Mouse (Mus musculus): ENCODE results near the gene 9130409I23Rik. TPM values are rescaled to one million over a fixed set of nuclear protein-coding genes. Genes with fewer than 3 reads are reported as not detected.
"Not testable (repeated sequence)": the region's sequence is repeated elsewhere in the genome, so short reads cannot be mapped to it uniquely, and the experiment has no call there.

9130409I23Rik gene
- total RNA-seq, 2 experiments from 2014 or later, result not detected

DNA sequence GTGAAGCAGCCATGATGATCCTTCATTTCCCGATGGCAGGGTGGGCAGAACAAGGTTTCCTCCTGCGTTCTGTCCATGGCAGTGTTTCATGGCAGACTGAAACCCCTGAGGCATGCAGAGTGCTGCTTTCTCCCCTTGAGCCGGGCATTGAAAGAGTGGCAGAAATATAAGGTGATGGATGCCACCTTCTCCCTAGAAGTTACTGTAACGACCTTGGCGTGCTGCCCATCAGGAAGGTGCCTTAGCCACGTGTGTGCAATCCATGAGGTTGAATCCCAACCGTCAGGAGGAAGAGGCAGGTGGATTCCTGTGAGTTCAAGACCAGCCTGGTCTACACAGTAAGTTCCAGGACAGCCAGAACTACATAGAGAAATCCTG lies 29.6 kb upstream of the 9130409I23Rik start:
- intact Hi-C loops (cut with DNase I), result no loop called here
- DNase-seq, result no peak

DNA sequence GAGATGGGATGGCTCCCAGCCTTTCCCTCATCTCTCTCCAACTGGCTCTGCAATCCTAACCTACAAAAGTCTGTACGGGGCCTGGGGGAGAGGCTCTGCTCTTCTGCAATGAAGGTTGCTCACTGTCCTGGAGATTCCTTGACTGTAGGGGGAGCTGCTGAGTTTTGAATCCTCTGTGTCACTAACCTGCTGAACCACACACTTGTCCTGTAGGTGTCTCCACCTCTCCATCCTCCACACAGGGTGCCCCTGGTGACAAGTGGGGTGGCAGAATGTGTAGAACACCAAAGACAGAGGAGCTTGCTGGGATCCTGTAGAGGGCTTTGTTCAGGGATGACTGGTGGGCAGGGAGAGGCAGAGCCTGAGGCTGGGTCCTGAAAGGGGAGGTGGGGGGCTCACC lies 28.8 kb upstream of the 9130409I23Rik start:
- no peak for DNase-seq
- intact Hi-C loops (cut with DNase I), result no loop called here

DNA sequence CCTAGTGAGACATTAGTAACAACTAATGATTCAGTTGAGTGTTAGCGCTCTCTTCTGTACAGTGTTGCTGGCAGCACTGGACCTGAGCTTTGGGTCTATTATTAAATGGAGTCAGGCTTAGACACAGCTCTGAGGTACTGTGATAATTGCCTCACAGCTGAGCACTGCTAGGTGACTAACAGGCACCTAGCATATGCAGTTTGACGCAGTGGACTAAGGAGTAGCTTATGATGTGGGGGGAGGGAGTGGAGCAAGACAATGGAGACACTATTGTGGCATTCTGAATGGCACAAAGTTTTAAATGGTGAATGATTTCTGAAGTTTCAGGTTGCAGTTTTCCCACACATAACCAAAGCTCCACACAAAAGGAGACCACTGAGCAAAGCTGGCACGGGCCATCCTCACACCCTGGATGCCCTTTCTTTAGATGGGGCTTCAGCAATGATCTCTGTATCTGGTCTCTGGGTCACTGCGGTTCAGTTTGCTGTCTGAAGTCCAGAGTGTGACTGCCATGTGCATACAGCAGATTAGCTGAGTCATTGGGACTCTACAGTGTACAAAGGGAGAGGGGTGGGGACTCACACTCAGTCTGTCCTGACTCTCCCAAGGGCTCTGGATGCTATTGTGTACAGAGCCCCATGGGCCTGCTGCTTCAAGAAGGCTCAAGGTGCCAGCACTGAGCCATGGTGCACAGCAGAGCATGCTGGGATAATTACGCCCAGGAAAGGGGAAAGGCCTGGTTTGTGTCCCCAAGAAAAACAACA lies 15.8 kb upstream of the 9130409I23Rik start:
- DNase-seq; intact Hi-C loops (cut with DNase I): not testable (repeated sequence)

DNA sequence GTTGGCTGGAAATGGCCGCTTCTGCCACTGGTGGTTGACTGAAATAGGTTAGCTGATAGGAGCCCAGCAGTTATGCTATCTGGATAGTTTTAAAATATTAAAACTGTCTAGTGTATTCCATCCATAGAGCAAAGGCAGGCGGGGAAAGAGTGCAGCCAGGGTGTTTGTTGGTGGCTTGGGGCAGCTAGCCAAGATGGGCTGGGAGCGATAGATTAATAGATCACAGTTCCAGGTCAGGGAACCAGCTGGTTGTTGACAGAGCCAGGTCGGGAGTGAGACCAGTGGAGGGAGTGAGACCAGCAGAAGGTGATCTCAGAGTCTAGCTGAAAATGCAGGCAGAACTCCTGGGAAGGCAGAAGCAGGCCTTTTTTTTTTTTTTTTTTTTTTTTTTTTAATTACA lies 13.4 kb upstream of the 9130409I23Rik start:
- intact Hi-C loops (cut with DNase I), result no loop called here
- DNase-seq, result no peak

DNA sequence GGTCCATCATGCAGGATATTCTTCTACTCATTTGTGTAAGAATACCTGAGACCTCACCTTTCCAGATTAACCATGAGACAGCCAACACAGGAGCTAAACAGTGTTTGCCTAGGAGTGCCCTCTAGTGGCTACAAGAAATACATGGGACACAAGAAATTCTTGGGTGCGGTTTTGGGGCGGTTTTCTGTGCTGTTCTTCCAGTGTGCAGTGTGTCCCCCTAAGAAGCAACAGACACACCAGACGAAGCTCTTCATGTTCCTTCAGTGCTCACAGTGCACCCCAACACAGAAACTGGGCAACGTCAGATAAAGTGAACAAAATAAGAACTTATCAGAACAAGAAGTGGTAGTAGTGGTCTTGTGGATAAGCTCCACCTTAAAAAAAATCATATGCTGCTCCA lies 11.4 kb upstream of the 9130409I23Rik start:
- intact Hi-C loops (cut with DNase I), result loop anchor here (1.0 kb wide), 2 partner anchors 47 to 51 kb away; no protein-coding TSS in a partner anchor
- no peak for DNase-seq

DNA sequence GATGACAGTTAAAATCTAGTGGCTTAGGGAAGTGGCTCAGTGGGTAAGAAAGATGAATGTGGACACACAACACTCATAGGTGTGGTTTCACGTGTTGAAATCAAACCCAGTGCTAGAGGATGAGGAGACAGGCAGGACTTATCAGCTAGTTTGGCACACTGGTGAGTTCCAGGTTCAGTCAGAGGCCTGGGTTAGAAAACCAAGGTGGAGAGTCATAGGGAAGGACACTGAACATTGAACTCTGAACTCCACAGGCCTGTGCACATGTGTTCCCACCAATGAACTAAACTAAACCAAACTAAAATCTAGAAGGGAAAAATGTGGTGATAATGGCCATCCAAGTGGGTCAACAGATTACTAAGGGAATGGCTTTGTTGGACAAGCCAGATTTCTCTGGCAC lies 3.5 kb upstream of the 9130409I23Rik start:
- intact Hi-C loops (cut with DNase I), result loop anchor here (5.0 kb wide), 1 partner anchor 150 kb away; no protein-coding TSS in a partner anchor
- no peak for DNase-seq

DNA sequence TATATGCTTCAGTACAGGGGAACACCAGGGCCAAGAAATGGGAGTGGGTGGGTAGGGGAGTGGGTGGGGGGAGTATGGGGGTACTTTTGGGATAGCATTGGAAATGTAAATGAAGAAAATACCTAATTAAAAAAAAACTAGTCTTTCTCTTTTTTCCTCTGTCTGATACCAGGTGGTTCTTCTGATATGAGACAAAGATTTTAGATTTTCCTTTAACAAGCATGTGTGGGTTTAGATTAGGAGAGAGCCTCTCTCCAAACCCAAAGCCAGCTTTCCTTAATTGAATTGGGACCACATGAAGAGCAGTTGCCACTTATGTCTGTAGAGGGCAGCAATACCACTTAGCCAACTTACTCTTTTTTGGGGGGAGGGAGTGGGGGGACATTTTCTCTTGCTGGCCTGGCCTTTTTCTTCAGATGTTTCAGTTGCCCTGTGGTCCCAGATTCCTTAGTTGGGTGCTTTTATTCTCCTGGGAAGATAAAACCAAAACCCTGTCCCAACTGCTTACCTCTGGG lies 1.7 kb upstream of the 9130409I23Rik start:
- intact Hi-C loops (cut with DNase I), result loop anchor here (5.0 kb wide), 1 partner anchor 152 kb away; no protein-coding TSS in a partner anchor
- no peak for DNase-seq

DNA sequence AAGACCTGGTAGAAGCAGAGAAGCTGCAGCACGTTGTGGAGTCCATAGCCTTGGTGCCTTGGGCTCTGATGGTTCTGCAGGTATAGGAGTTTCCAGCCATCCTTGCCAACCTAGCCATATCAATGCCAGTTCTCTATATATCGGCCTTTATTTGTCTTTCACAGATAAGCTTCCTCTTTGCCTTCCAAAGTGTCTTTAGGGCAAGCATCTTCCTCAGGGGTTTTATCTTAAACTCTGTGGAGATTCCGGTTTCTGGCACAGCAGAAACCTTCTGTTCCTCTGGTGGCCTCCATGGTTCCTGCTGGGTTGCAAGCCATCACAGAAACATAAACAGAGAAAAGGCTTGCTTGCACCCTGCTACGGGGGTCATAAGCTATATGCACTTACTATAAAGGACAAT lies 1.9 kb downstream of the 9130409I23Rik start:
- intact Hi-C loops (cut with DNase I), result no loop called here
- DNase-seq, result no peak

DNA sequence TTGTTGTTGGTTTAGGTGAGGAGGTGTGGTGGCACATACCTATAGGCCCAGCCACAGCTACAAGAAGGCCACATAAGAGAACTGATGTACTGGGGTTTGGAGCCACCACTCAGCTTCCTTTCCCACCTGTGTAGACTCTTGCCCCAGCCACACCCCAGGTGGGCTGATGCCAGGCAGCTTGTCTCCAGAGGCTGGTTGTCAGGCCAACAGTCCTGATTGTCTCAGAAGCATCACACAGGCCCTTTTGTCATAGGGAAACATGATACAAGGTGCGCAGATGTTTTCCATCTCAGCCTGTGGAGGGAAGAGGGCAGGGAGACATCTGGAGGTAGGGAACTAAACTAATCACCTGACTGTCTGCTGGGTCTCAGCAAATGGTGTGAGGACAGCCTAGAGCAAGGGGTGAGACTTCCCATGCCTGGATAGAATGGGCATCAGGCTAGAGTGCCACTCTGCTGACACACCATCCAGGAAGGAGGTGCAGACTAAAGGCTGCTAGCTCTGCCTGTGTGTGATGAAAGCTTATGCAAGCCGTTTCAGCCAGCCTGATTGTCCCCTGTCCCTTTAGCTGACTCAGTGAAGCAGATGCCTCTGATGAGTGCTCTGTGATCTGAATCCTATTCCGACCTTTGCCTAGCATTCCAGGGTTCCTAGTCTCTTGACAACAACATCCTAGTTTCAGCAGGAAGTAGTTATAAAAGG lies 10.9 kb downstream of the 9130409I23Rik start:
- DNase-seq, result no peak
- intact Hi-C loops (cut with DNase I), result no loop called here

DNA sequence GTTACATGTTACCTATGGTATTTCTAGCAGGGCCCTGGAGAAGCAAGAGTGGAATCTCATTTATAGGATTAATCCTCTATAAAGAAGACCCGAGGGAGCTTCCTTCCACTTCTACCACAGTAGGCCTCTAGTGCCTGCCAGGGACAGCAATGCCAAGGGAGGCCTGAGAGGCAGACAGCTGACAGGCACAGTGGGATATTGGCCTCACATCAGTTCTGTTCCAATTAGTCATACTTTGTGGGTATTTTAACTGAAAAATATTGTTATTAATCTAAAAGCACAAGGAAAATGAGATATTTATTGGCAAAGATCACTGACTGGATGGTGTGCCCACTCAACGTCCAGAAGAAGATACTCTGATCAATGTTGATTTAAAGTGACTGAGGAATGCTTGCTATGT lies 13.0 kb downstream of the 9130409I23Rik start:
- intact Hi-C loops (cut with DNase I), result no loop called here
- DNase-seq, result no peak

DNA sequence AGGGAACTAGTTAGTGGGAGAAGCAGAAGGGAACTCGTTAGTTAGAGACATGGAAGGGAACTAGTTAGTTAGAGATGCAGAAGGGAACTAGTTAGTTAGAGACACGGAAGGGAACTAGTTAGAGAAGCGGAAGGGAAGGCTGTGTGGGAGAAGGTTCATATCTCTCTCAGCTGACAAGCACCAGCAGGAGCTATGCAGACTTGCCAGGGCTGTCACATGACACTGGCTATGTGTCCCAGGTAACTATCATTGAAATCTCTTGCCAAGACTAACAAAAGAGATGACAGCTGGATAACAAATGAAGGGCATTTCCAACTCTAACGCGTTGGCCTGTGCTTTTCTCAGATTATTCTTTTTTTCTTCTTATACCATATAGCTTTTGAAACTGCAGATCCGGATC lies 13.6 kb downstream of the 9130409I23Rik start:
- intact Hi-C loops (cut with DNase I), result no loop called here
- DNase-seq, result no peak

DNA sequence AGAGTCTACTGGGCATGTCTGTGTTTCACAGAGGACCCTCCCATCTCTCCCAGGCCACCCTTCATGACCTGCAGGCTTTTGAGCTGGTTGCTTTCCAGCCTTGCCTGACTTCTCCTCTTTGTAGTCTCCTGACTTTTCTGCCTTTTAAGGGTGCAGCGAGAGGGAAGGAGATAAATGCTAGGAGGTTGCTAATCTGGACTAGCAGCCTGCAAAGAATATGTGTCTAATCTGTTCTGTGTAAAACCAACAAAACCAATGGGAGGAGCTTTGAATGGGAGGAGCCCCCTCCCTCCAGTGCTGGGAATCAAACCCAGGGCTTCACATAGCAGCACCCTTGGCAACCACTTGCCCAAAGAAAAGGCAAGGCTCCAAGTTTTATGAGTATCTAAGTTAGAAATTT lies 17.3 kb downstream of the 9130409I23Rik start:
- intact Hi-C loops (cut with DNase I), result no loop called here
- no peak for DNase-seq

DNA sequence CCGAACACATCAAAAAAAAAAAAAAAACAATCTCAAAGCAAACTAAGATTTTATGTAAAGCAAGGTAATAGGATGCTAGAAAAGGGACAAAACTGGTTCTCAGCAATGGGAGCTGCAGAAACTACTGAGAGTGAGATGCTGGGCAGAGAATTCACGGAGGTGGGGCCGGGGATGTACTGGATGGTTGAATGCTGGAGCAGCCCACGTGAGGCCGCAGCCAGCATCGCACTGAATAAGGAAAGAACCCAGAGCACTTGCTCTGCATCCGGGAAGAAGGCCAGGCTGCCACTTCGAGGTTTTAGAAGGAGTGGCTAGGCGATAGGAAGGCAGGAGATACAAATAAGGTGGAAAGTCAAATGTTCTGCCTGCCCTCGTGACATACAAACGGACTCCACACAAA lies 18.6 kb downstream of the 9130409I23Rik start:
- no peak for DNase-seq
- intact Hi-C loops (cut with DNase I), result no loop called here

DNA sequence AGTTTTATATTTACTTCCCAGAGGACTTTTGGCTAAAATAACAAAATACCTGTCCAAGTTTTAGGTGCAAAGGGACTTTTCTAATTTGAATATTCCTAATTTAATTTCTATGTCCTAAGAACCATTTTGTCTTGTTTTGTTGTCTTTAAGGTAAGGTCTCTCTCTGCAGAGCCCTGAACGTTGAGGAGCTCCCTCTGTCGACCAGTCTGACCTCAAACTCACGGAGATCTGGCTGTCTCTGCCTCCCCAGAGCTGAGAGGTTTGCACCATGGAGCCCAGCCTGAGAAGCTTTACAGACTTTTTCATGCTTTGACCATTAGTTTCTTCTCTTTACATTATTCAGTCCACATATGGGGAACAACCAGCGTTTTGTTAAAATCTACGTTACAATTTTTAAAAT lies 22.0 kb downstream of the 9130409I23Rik start:
- intact Hi-C loops (cut with DNase I), result no loop called here

DNA sequence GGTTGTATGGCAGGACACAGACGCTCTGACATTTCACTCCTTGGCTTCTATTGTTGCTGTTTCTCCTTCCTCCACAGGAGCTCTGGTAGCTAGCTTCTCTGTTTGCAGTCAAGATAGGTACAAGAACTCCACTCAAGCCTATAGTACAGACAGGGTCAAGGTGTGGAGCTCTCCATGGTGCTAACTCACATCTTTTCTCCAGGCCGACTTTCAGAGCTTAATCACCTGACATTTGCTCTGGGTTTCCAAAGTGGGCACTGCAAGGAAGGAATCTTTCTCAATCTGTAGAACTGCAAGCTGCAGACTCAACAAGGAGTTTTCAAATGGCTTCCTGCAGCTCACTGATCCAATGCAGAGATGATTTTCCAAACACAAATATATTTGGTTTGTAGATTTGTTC lies 33.0 kb downstream of the 9130409I23Rik start:
- intact Hi-C loops (cut with DNase I), result no loop called here
- no peak for DNase-seq

More for the DNA sequence above, 22.0 kb downstream of the 9130409I23Rik start:
- no peak for DNase-seq

DNA sequence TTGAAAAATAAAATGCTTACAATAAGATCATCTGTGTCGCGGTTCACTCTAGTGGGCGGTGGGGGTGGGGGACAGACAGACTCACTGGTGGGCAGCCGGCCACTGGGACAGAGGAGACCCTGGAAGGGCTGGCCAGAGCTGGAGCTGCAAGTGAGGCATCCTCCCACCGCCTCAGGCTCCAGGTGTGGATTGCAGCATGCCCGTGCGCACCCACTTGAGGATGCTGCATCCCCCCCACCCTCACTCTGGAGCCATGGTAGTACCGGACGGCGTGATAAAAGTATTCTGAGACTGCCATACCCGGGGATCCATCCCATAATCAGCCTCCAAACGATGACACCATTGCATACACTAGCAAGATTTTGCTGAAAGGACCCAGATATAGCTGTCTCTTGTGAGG lies 39.0 kb downstream of the 9130409I23Rik start:
- intact Hi-C loops (cut with DNase I), result no loop called here
- no peak for DNase-seq

Other genes starting within 250 kb of the 9130409I23Rik start
- 100 to 1,000 TPM; 303 to 358 TPM for gene H3f3a, start 237.3 kb upstream of the 9130409I23Rik start, total RNA-seq (2021)
- gene Sde2, start 200.1 kb upstream of the 9130409I23Rik start, total RNA-seq (2021), result 1 to 10 TPM; 5.2 to 6.9 TPM
- not detected for gene Lefty2, start 158.1 kb upstream of the 9130409I23Rik start, total RNA-seq (2021)
- gene Pycr2, start 146.9 kb upstream of the 9130409I23Rik start, total RNA-seq (2021), result 10 to 100 TPM; 10.9 to 12.7 TPM
- gene Lefty1, start 116.2 kb upstream of the 9130409I23Rik start, total RNA-seq (2021), result under 1 TPM in 1 of 2 experiments, not detected in 1; 0.25 TPM
- gene Tmem63a, start 108.9 kb upstream of the 9130409I23Rik start, total RNA-seq (2021), result 10 to 100 TPM; 12.4 to 13.3 TPM
- gene Ephx1, start 30.3 kb upstream of the 9130409I23Rik start, total RNA-seq (2021), result 10 to 100 TPM; 10.9 to 16.6 TPM
- 1 to 10 TPM; 7.3 to 7.8 TPM for gene Nvl, start 93.0 kb downstream of the 9130409I23Rik start, total RNA-seq (2021)
- gene Cnih4, start 93.5 kb downstream of the 9130409I23Rik start, total RNA-seq (2021), result 10 to 100 TPM; 32.2 to 32.7 TPM
- gene Wdr26, start 160.8 kb downstream of the 9130409I23Rik start, total RNA-seq (2021), result 100 to 1,000 TPM in 1 of 2 experiments, 10 to 100 TPM in 1; 96.7 to 105 TPM